Mouse (Mus musculus) heart, embryonic 14.5 days (tissue): ENCODE results near the gene Gga2. TPM values are rescaled to one million over a fixed set of nuclear protein-coding genes. Genes with fewer than 3 reads are reported as not detected.
A peak's percentile ranks its signal among the peaks of the same experiment; 100 is the strongest.

Experiments
- ATAC-seq: fragments of 200-750 bp; cut with Nextera tagmentation; 2 replicates; pipeline ENCODE4 v1.8.0; 2017; ENCODE audit warnings: low read depth, moderate TSS enrichment; ENCODE audit not compliant: insufficient number of reproducible peaks, insufficient read depth, low FRiP score
- H3K27ac ChIP-seq, 2 experiments: fragments of 200-500 bp in 1 of 2; fragments of 300-500 bp in 1 of 2; sonication (generic) in 1 of 2; replicated peaks in 1 of 2; 2 replicates each; pipeline ENCODE4 v1.5.1; 2012 to 2014; ENCODE audit warnings: low read depth in 2 of 2, low read length in 2 of 2, control low read depth in 1 of 2, mild to moderate bottlenecking in 1 of 2, mixed read lengths in 1 of 2; ENCODE audit not compliant: control insufficient read depth in 1 of 2, insufficient read depth in 1 of 2
- H3K27me3 ChIP-seq: fragments of 300-500 bp; sonication (generic); 2 replicates; pipeline ENCODE4 v1.6.1; 2014; ENCODE audit warnings: mild to moderate bottlenecking, low read length, control low read depth; ENCODE audit not compliant: control insufficient read depth, insufficient read depth
- H3K36me3 ChIP-seq: fragments of 300-500 bp; sonication (generic); 2 replicates; pipeline ENCODE4 v1.6.1; 2014; ENCODE audit warnings: mild to moderate bottlenecking, control low read depth, low read length, mixed read lengths; ENCODE audit not compliant: control insufficient read depth, insufficient read depth
- H3K4me1 ChIP-seq, 2 experiments: fragments of 200-500 bp in 1 of 2; fragments of 300-500 bp in 1 of 2; sonication (generic) in 1 of 2; 2 replicates each; pipeline ENCODE4 v1.6.1; 2012 to 2014; ENCODE audit warnings: low read length in 2 of 2, control low read depth in 1 of 2, mixed read lengths in 1 of 2; ENCODE audit not compliant: control insufficient read depth in 2 of 2, insufficient read depth in 2 of 2
- H3K4me2 ChIP-seq: fragments of 300-500 bp; sonication (generic); 2 replicates; pipeline ENCODE4 v1.6.1; 2014; ENCODE audit warnings: mild to moderate bottlenecking, low read length
- H3K4me3 ChIP-seq, 2 experiments: fragments of 200-500 bp in 1 of 2; fragments of 300-500 bp in 1 of 2; sonication (generic) in 1 of 2; 2 replicates each; pipeline ENCODE4 v1.5.1; 2012 to 2014; ENCODE audit warnings: low read length in 2 of 2, mild to moderate bottlenecking in 2 of 2, control low read depth in 1 of 2, low read depth in 1 of 2, moderate library complexity in 1 of 2; ENCODE audit not compliant: control insufficient read depth in 1 of 2, insufficient read depth in 1 of 2
- H3K9ac ChIP-seq: fragments of 300-500 bp; sonication (generic); 2 replicates; pipeline ENCODE4 v1.6.1; 2014; ENCODE audit warnings: mild to moderate bottlenecking, low read length
- H3K9me3 ChIP-seq: fragments of 300-500 bp; sonication (generic); 2 replicates; pipeline ENCODE4 v1.6.1; 2016; ENCODE audit warnings: low read length, control low read depth; ENCODE audit not compliant: control insufficient read depth
- WGBS: fragments of 180-500 bp; shearing (Covaris S2); extraction: QIAGEN DNeasy Blood & Tissue Kit; methylation state at CpG from one replicate; pipeline ENCODE4 v1.1.7; 2014; 5-methylcytosine and 5-hydroxymethylcytosine counted together
- polyA plus RNA-seq: library from polyadenylated mRNA; unstranded; fragments of >200 nt; fragmentation: Nextera tagmentation; extraction: Ambion mirVana; gene quantifications from 2 replicates; pipeline ENCODE4 v1.2.1, GENCODE M21; 2014

Gene Gga2
- polyA plus RNA-seq, 1 experiment from 2014 or later: 66.3 TPM

DNA sequence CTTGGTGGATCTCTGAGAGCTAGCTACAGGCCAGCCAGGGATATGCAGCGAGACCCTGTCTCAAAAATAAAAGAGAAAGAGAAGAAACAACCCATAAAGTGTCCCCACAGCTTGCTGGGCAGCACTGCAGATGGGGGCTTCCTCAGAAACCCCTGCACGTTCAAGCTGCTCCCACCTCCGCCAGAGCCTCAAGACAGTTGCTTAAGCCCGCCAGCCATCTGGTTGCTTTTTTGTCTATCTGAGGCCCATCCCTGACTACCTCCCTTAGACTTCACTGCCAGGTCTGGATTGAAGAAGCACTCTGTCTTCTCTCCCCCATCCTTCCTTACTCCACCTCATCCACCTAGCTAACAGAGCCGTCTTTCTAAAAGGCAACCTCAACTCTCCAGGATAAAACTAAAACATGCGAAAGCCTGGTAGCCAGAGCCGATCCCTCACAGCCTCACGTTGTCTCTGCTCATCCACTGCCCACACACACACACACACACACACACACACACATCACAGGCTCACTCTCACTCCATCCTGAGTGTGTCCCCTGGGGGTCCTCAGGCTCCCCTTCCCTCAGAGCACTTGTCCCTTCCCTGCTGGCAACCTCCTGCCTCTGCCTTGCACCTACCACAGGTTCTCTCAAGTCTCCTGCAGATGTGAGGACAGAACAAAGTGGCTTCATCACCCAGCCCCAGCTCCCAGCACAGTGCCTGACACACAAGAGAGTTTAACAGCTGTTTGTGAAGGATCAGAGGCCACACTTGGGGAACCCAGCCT, 82.7 kb downstream of the Gga2 start:
- Histone ChIP-seq H3K4me2 (no peak overlapping the region), H3K4me3 (no peak overlapping the region), H3K9me3 (no peaks in the 10 kb centered on the region), H3K4me1 (peaks cover 25 to 51% of the 10 kb centered on the region in 2 experiments), H3K9ac (no peak overlapping the region), H3K27me3 (no peaks in the 10 kb centered on the region), H3K27ac (no peak overlapping the region), H3K36me3 (0 out of 2 replicates have a peak, but pooled peaks cover 8% of the 10 kb centered on the region)
- no peak for ATAC-seq
- 87% methylated on average over 8 of the region's 8 CpGs for WGBS

DNA sequence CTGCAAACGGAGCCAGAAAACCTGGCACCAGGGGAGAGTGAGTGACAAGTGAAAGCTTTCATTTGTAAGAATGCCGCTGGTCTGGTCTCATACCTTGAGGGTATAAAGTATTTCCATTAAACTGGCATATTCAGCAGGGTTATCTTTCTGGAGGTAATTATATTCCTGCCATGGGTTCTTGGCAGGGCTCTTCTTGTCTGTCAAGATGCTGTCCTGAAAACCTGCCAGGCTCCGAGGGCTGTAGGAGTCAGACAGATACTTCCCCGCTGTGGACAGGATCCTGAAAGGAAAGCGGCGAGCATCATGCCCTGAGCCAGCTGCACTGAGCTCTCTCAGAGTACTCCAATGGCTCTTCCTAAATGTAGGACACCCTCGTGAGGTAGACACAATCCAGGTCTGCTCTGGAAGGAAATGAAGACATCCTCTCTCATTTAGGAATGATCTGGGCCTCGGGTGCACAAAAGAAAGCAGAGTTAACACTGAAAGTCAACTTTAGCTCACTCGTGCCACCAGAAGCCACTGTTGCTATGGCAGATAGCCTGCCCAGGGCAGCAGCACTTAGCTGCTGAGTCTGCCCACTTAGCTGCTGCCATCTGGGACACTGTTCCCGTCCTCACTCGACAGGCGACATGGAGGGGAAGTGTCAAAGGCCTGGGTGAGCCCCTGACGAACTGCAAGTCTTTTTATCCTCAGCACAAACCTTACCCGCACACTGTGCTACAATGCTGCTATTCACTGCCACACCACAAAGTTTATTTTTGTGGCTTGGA, 84.0 kb downstream of the Gga2 start:
- peak overlapping the region; percentile 25 for H3K4me2 ChIP-seq
- no peaks in the 10 kb centered on the region for H3K9me3 ChIP-seq
- no peak for ATAC-seq
- H3K27me3 ChIP-seq: no peaks in the 10 kb centered on the region
- H3K4me3 ChIP-seq: no peak overlapping the region
- peaks cover 8% of the 10 kb centered on the region; the same call in 1 of the 2 replicates for H3K36me3 ChIP-seq
- 27% methylated on average over 14 of the region's 14 CpGs for WGBS
- H3K4me1 ChIP-seq: peaks cover 25 to 48% of the 10 kb centered on the region in 2 experiments
- H3K27ac ChIP-seq: peak overlapping the region; percentile 4 to 35; a peak in 1 of 4 replicates
- no peak overlapping the region for H3K9ac ChIP-seq

Other genes with a start within 250 kb of the Gga2 start
- 0.18 TPM in 1 of 2 replicates, not detected in the other for gene Scnn1b, start 156.2 kb downstream of the Gga2 start, polyA plus RNA-seq
- 18.3 and 19.2 TPM in 2 replicates for gene Cog7, start 39.5 kb downstream of the Gga2 start, polyA plus RNA-seq
- 66.4 TPM in 2 replicates for gene Ubfd1, start 46.0 kb upstream of the Gga2 start, polyA plus RNA-seq
- 39.3 and 41.9 TPM in 2 replicates for gene Ears2, start 46.0 kb upstream of the Gga2 start, polyA plus RNA-seq
- gene Ndufab1, start 80.7 kb upstream of the Gga2 start, polyA plus RNA-seq: 1,545 and 1,597 TPM in 2 replicates
- gene Palb2, start 111.8 kb upstream of the Gga2 start, polyA plus RNA-seq: 7.6 and 7.7 TPM in 2 replicates
- gene Dctn5, start 111.8 kb upstream of the Gga2 start, polyA plus RNA-seq: 73.3 and 74.6 TPM in 2 replicates
- 56.6 and 64.1 TPM in 2 replicates for gene Plk1, start 138.2 kb upstream of the Gga2 start, polyA plus RNA-seq
- not detected in 2 replicates for gene Ern2, start 165.0 kb upstream of the Gga2 start, polyA plus RNA-seq
- 0.23 and 1.00 TPM in 2 replicates for gene Chp2, start 198.3 kb upstream of the Gga2 start, polyA plus RNA-seq